Comparison of ENCODE assay signal across 13 mouse cellular contexts in the genomic region with DNA sequence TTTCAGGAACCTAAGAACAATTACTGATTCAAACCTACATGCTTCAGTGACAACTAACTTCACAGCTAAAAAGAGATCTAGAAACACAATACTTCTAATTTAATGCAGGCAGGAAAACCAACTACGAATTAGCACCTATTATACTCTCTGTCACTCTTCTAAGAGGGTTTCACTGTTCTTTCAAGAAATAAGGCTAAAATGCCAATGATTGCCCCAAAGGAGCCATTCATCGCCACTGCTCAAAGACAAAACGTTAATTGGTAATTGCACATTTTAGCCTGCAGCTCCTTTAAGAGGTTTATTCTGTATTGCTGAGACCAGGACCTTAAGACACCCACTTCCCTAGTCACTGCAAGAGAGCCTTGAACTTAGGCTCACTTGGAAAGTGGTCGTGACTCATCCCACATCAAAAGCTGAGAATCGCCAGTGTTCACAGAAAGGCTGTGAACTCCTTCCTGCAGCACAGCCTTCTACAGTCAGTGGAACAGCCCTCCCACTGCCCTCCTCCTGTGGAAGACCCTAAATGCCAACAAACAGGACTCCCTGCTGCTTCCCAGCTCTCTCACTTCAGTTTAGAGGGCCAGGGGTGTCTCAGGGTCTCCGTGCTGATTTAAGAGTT. TPM values are rescaled to one million over a fixed set of nuclear protein-coding genes. Genes with fewer than 3 reads are reported as not detected.
DNase-seq lines count a peak whose midpoint lies in the region; ATAC-seq and TF ChIP-seq lines count a peak whose summit lies in the region.
"Had no signal": no experiment of that assay in that cellular context is flagged by ENCODE, and none has a peak within 500 bp of the region (broad histone marks: within the 10 kb centered on the region; RNA-seq: fewer than 3 reads in every experiment).

No protein-coding gene starts in this region.

- DNase-seq in adrenal gland, adult (ENCODE audit: inconsistent age in 2 of 2, low spot score in 1 of 2), result peak; percentile 72 to 89
- no peak for DNase-seq in adrenal gland, postnatal 4 days (ENCODE audit: low spot score in 2 of 2)
- peak; percentile 56 for DNase-seq in CD4-positive helper T cell, adult 2 months (ENCODE audit: low read depth, low spot score)
- peak; percentile 47 for DNase-seq in embryo, embryonic 10 days (ENCODE audit: low spot score)
- no peak for DNase-seq in kidney, postnatal 10 days
- no peak for DNase-seq in cerebellum, adult 2 months
- no peak for DNase-seq in left cerebral cortex, postnatal 36 days (ENCODE audit: low spot score in 2 of 2)
- DNase-seq: gastrocnemius, postnatal 25 days; heart, postnatal 4 days; kidney, postnatal 36 days; liver; lung, postnatal 14 days had no signal

- no peak overlapping the region for H3K27ac ChIP-seq in forebrain, embryonic 16.5 days (ENCODE audit: low read length)
- no peak overlapping the region for H3K27ac ChIP-seq in cerebellum, adult 2 months (ENCODE audit: insufficient read depth, low read length)

- H3K36me3 ChIP-seq in forebrain, embryonic 16.5 days (ENCODE audit: control insufficient read depth, insufficient read depth), result peaks cover 24% of the 10 kb centered on the region

- no peaks in the 10 kb centered on the region for H3K27me3 ChIP-seq in forebrain, embryonic 16.5 days (replicated peaks; ENCODE audit: control insufficient read depth, insufficient read depth, low read length)
- no peaks in the 10 kb centered on the region for H3K27me3 ChIP-seq in cerebellum, adult 2 months (ENCODE audit: control insufficient read depth, insufficient read depth, low read length)

- TF ChIP-seq POLR2A in cerebellum, adult 2 months (IDR thresholded peaks at IDR 0.05; ENCODE audit: borderline replicate concordance, insufficient read depth, low read length), result no peak

- H3K9ac ChIP-seq in forebrain, embryonic 16.5 days (replicated peaks; ENCODE audit: low read depth, low read length), result no peak overlapping the region

- no peak for TF ChIP-seq CTCF in cerebellum, adult 2 months (IDR thresholded peaks at IDR 0.05; ENCODE audit: borderline replicate concordance, insufficient read depth, low read depth, low read length)

- intact Hi-C loops in left cerebral cortex, postnatal 36 days (cut with DNase I), result no loop called here

- WGBS in forebrain, embryonic 16.5 days, result 6% methylated on average over 6 of the region's 6 CpGs
- WGBS in cerebellum, adult 2 months, result 56% methylated on average over 6 of the region's 6 CpGs

- ATAC-seq in forebrain, embryonic 16.5 days, result peak; percentile 60

- H3K4me1 ChIP-seq in forebrain, embryonic 16.5 days (replicated peaks; ENCODE audit: control insufficient read depth, insufficient read depth, low read length), result peaks cover 8% of the 10 kb centered on the region
- no peaks in the 10 kb centered on the region for H3K4me1 ChIP-seq in cerebellum, adult 2 months (ENCODE audit: control insufficient read depth, insufficient read depth, low read length)

- no peak overlapping the region for H3K4me3 ChIP-seq in forebrain, embryonic 16.5 days (replicated peaks; ENCODE audit: low read length)
- no peak overlapping the region for H3K4me3 ChIP-seq in cerebellum, adult 2 months (replicated peaks; ENCODE audit: insufficient read depth, low read depth, low read length)

- H3K9me3 ChIP-seq in forebrain, embryonic 16.5 days (ENCODE audit: control insufficient read depth, low read length), result no peaks in the 10 kb centered on the region

- H3K4me2 ChIP-seq in forebrain, embryonic 16.5 days (ENCODE audit: low read length), result no peak overlapping the region

RNA-seq across cellular contexts. Expression of a gene that starts 42.2 kb away (rescaled TPM):
- total RNA-seq in adrenal gland, postnatal 4 days (2021), result 10 to 100 TPM; 17.4 to 22.6 TPM
- 136 and 138 TPM in 2 replicates for polyA plus RNA-seq in forebrain, embryonic 16.5 days (2015; fragmentation: Nextera tagmentation; extraction: Ambion mirVana)
- polyA plus RNA-seq in cerebellum, adult 2 months (2012; rRNA removed), result 14.1 and 18.5 TPM in 2 replicates
- 10 to 100 TPM; 27.0 to 30.3 TPM for total RNA-seq in left cerebral cortex, postnatal 36 days (2021)

Comparison
In these comparisons a context has a peak if more than half of its experiments do, and no peak if none do; other contexts are left out.
1. DNase-seq: peak in adrenal gland, adult (2 of 2), CD4-positive helper T cell, adult 2 months (single experiment) and embryo, embryonic 10 days (single experiment); none in adrenal gland, postnatal 4 days (0 of 2), kidney, postnatal 10 days (single experiment), cerebellum, adult 2 months (0 of 2) and left cerebral cortex, postnatal 36 days (0 of 2).